Mouse (Mus musculus): ENCODE results near the gene Bnip3.

GRCm38 (mm10) chr7:138854201-138854600, 55.1 kb downstream of the Bnip3 start:
- TF ChIP-seq GATA1 (IDR thresholded peaks at IDR 0.05; ENCODE audit: low read length) (no peak), TAL1 (IDR thresholded peaks at IDR 0.05; ENCODE audit: low read length) (no peak)
